Mouse (Mus musculus) G1E (cell line): ENCODE results near the gene Ppfia4.

ENCODE experiments used
- CTCF ChIP-seq: IDR thresholded peaks from 2 replicates; pipeline ENCODE4 v1.5.1; 2012; ENCODE audit warnings: low read depth, low read length, inconsistent platforms, mixed read lengths
- GATA1 ChIP-seq: IDR thresholded peaks from 2 replicates; pipeline ENCODE4 v1.6.1; 2012; ENCODE audit warnings: borderline replicate concordance, low read length, inconsistent platforms, mixed read lengths
- TAL1 ChIP-seq: conservative IDR thresholded peaks from 2 replicates; pipeline ENCODE4 v1.6.1; 2012; ENCODE audit warnings: low read depth, low read length, inconsistent platforms, mixed read lengths

- no peak for TF ChIP-seq CTCF
- no peak for TF ChIP-seq TAL1
- no peak for TF ChIP-seq GATA1
These were observed 55.9 kb downstream of the Ppfia4 start for GRCm38 (mm10) chr1:134276823-134277222.
